Mouse (Mus musculus) heart, adult 2 months (tissue): ENCODE results near the gene Stat5b.
A peak's percentile ranks its signal among the peaks of the same experiment; 100 is the strongest.

Source experiments
- CTCF ChIP-seq: fragments of 200-600 bp; IDR thresholded peaks from 2 replicates; pipeline ENCODE4 v1.8.1; 2022; ENCODE audit warnings: antibody characterized with exemption, mild to moderate bottlenecking, moderate library complexity
- EP300 ChIP-seq: fragments of 200-500 bp; IDR thresholded peaks from 2 replicates; pipeline ENCODE4 v1.6.1; 2011; ENCODE audit warnings: low read depth, low read length, control low read depth; ENCODE audit not compliant: insufficient read depth
- POLR2A ChIP-seq: fragments of 200-500 bp; IDR thresholded peaks from 2 replicates; pipeline ENCODE4 v1.6.1; 2011; ENCODE audit warnings: mild to moderate bottlenecking, low read depth, low read length, control low read depth; ENCODE audit not compliant: insufficient read depth

DNA sequence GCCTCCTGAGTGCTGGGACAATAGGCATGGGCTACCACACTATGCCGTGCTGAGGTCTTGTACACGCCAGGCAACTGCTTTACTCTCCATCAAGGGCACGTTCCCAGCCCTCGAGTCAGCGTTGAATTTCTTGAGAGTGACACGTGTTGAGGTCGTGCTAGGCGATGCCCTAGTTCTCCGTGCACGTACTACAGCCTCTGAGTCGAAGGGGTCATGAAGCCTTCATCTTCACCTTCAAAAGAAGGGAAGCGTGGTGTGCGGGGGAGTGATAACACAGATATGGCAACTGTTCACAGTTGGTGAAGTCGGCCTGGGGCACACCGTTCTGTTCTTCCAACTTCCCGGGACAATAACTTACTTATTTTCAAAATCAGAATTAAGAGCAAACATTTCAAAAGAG lies 30.9 kb downstream of the Stat5b start:
- TF ChIP-seq CTCF (no peak), POLR2A (no peak), EP300 (peak; percentile 11; the same call in 1 of the 2 replicates)
